Mouse (Mus musculus) ES-Bruce4 (cell line): ENCODE data around the gene Apoc4.

Experiments used
- CTCF ChIP-seq: IDR thresholded peaks from one replicate; pipeline ENCODE4 v1.8.1; 2011; ENCODE audit warnings: low read depth, low read length
- POLR2A ChIP-seq: IDR thresholded peaks from one replicate; pipeline ENCODE4 v1.8.1; 2011; ENCODE audit warnings: low read length; ENCODE audit not compliant: insufficient read depth

- no peak for TF ChIP-seq POLR2A
- peak; percentile 47 for TF ChIP-seq CTCF
Observed at GRCm38 (mm10) chr7:19666750-19667149, 14.5 kb downstream of the Apoc4 start.
